Mouse (Mus musculus) myocyte (in vitro differentiated cells): ENCODE data around the gene Nt5c3b.

Source experiments
- CEBPB ChIP-seq: IDR thresholded peaks from 2 replicates; pipeline ENCODE4 v1.6.1; 2011; ENCODE audit warnings: mild to moderate bottlenecking, moderate library complexity; ENCODE audit not compliant: poor library complexity, insufficient read depth, severe bottlenecking
- E2F4 ChIP-seq: IDR thresholded peaks from one replicate; pipeline ENCODE4 v1.6.1; 2011; ENCODE audit warnings: mild to moderate bottlenecking, control low read depth, moderate library complexity; ENCODE audit not compliant: insufficient read depth
- MAX ChIP-seq: IDR thresholded peaks from one replicate; pipeline ENCODE4 v1.6.1; 2011; ENCODE audit warnings: low read depth, mild to moderate bottlenecking, control low read depth
- MYOD1 ChIP-seq, 3 experiments: IDR thresholded peaks; one replicate each; pipeline ENCODE4 v1.6.1; 2011; ENCODE audit warnings: control low read depth in 2 of 3, low read depth in 2 of 3, mild to moderate bottlenecking in 2 of 3, moderate library complexity in 1 of 3; ENCODE audit not compliant: insufficient read length in 2 of 3, control insufficient read depth in 1 of 3
- MYOG ChIP-seq, 3 experiments: IDR thresholded peaks; one replicate each; pipeline ENCODE4 v1.6.1; 2011; ENCODE audit warnings: control low read depth in 2 of 3, low read depth in 2 of 3, mild to moderate bottlenecking in 2 of 3; ENCODE audit not compliant: insufficient read length in 2 of 3, control insufficient read depth in 1 of 3, insufficient read depth in 1 of 3
- POLR2A ChIP-seq: IDR thresholded peaks from one replicate; pipeline ENCODE4 v1.6.1; 2011; ENCODE audit warnings: low read depth, mild to moderate bottlenecking, control low read depth, moderate library complexity; ENCODE audit not compliant: insufficient read length
- POLR2AphosphoS2 ChIP-seq: IDR thresholded peaks from one replicate; pipeline ENCODE4 v1.6.1; 2011; ENCODE audit warnings: low read depth, control low read depth; ENCODE audit not compliant: insufficient read length
- REST ChIP-seq: IDR thresholded peaks from one replicate; pipeline ENCODE4 v1.6.1; 2011; ENCODE audit warnings: mild to moderate bottlenecking, control low read depth, moderate library complexity; ENCODE audit not compliant: insufficient read depth, insufficient read length
- SRF ChIP-seq: IDR thresholded peaks from one replicate; pipeline ENCODE4 v1.6.1; 2011; ENCODE audit warnings: low read depth; ENCODE audit not compliant: control insufficient read depth, insufficient read length
- TCF12 ChIP-seq: IDR thresholded peaks from one replicate; pipeline ENCODE4 v1.6.1; 2011; ENCODE audit warnings: mild to moderate bottlenecking, control low read depth; ENCODE audit not compliant: poor library complexity, insufficient read depth, severe bottlenecking
- TCF3 ChIP-seq: IDR thresholded peaks from one replicate; pipeline ENCODE4 v1.6.1; 2011; ENCODE audit warnings: low read depth, control low read depth; ENCODE audit not compliant: insufficient read length
- USF1 ChIP-seq: IDR thresholded peaks from one replicate; pipeline ENCODE4 v1.6.1; 2011; ENCODE audit warnings: low read depth, mild to moderate bottlenecking, control low read depth, moderate library complexity

GRCm38 (mm10) chr11:100406995-100407705, 34.5 kb downstream of the Nt5c3b start:
- no peak for TF ChIP-seq USF1
- TF ChIP-seq MYOD1 (IDR thresholded peaks at IDR 0.05; ENCODE audit: control insufficient read depth in 1 of 3, insufficient read length in 2 of 3, low read depth in 2 of 3): no peak
- no peak for TF ChIP-seq POLR2A
- TF ChIP-seq MYOG (IDR thresholded peaks at IDR 0.05; ENCODE audit: control insufficient read depth in 1 of 3, insufficient read depth in 1 of 3, insufficient read length in 2 of 3, low read depth in 2 of 3): no peak
- TF ChIP-seq REST: no peak
- TF ChIP-seq E2F4: no peak
- peak; percentile 74 for TF ChIP-seq POLR2AphosphoS2
- no peak for TF ChIP-seq TCF12
- TF ChIP-seq CEBPB: no peak
- TF ChIP-seq MAX: no peak
- TF ChIP-seq SRF: no peak
- no peak for TF ChIP-seq TCF3
